Mouse (Mus musculus) liver, embryonic 12.5 days (tissue): ENCODE data around the gene Anxa6. TPM values are rescaled to one million over a fixed set of nuclear protein-coding genes. Genes with fewer than 3 reads are reported as not detected.

Experiments
- ATAC-seq: fragments of 200-750 bp; cut with Nextera tagmentation; 2 replicates; pipeline ENCODE4 v1.8.0; 2017; ENCODE audit warnings: moderate number of reproducible peaks, mild to moderate bottlenecking, moderate library complexity
- H3K27ac ChIP-seq: fragments of 300-500 bp; sonication (generic); 2 replicates; pipeline ENCODE4 v1.5.1; 2016; ENCODE audit warnings: mild to moderate bottlenecking
- H3K27me3 ChIP-seq: fragments of 300-500 bp; sonication (generic); replicated peaks from 2 replicates; pipeline ENCODE4 v1.6.1; 2016; ENCODE audit warnings: mild to moderate bottlenecking, moderate library complexity
- H3K36me3 ChIP-seq: fragments of 300-500 bp; sonication (generic); 2 replicates; pipeline ENCODE4 v1.6.1; 2016; ENCODE audit warnings: mild to moderate bottlenecking, moderate library complexity
- H3K4me1 ChIP-seq: fragments of 300-500 bp; sonication (generic); 2 replicates; pipeline ENCODE4 v1.6.1; 2016
- H3K4me2 ChIP-seq: fragments of 300-500 bp; sonication (generic); 2 replicates; pipeline ENCODE4 v1.6.1; 2016; ENCODE audit warnings: mild to moderate bottlenecking, moderate library complexity
- H3K4me3 ChIP-seq: fragments of 300-500 bp; sonication (generic); 2 replicates; pipeline ENCODE4 v1.5.1; 2016; ENCODE audit warnings: mild to moderate bottlenecking, moderate library complexity
- H3K9ac ChIP-seq: fragments of 300-500 bp; sonication (generic); 2 replicates; pipeline ENCODE4 v1.6.1; 2016; ENCODE audit warnings: mild to moderate bottlenecking, moderate library complexity
- H3K9me3 ChIP-seq: fragments of 300-500 bp; sonication (generic); replicated peaks from 2 replicates; pipeline ENCODE4 v1.6.1; 2016; ENCODE audit warnings: mild to moderate bottlenecking, moderate library complexity
- WGBS: fragments of 180-500 bp; shearing (Covaris S2); methylation state at CpG from one replicate; pipeline ENCODE4 v1.1.7; 2016; ENCODE audit not compliant: insufficient replicate concordance; 5-methylcytosine and 5-hydroxymethylcytosine counted together
- polyA plus RNA-seq: library from polyadenylated mRNA; unstranded; fragments of >200 nt; fragmentation: Nextera tagmentation; extraction: Ambion mirVana; gene quantifications from 2 replicates; pipeline ENCODE4 v1.2.1, GENCODE M21; 2016

Anxa6 gene
- polyA plus RNA-seq, 1 experiment from 2014 or later: 52.9 TPM

GRCm38 (mm10) chr11:55015264-55015663, 18.0 kb downstream of the Anxa6 start:
- no peak overlapping the region for H3K4me2 ChIP-seq
- H3K9ac ChIP-seq: no peak overlapping the region
- H3K4me1 ChIP-seq: peaks cover 26% of the 10 kb centered on the region
- ATAC-seq: no peak
- no peaks in the 10 kb centered on the region for H3K27me3 ChIP-seq
- no peak overlapping the region for H3K4me3 ChIP-seq
- H3K36me3 ChIP-seq: peaks cover 59% of the 10 kb centered on the region
- H3K9me3 ChIP-seq: no peaks in the 10 kb centered on the region
- H3K27ac ChIP-seq: no peak overlapping the region
- 91% methylated on average over 3 of the region's 3 CpGs for WGBS

- no peaks in the 10 kb centered on the region for H3K9me3 ChIP-seq
- peak; percentile 35; the same call in 1 of the 2 replicates for ATAC-seq
- H3K9ac ChIP-seq: no peak overlapping the region
- H3K27me3 ChIP-seq: no peaks in the 10 kb centered on the region
- WGBS: 70% methylated on average over 6 of the region's 6 CpGs
- peaks cover 59% of the 10 kb centered on the region for H3K36me3 ChIP-seq
- no peak overlapping the region for H3K27ac ChIP-seq
- no peak overlapping the region for H3K4me3 ChIP-seq
- peaks cover 12% of the 10 kb centered on the region; the same call in 1 of the 2 replicates for H3K4me1 ChIP-seq
- no peak overlapping the region for H3K4me2 ChIP-seq
These were observed 19.4 kb downstream of the Anxa6 start for GRCm38 (mm10) chr11:55013802-55014201.

GRCm38 (mm10) chr11:55012551-55013521, 20.4 kb downstream of the Anxa6 start:
- peaks cover 8% of the 10 kb centered on the region; the same call in 1 of the 2 replicates for H3K4me1 ChIP-seq
- H3K4me3 ChIP-seq: no peak overlapping the region
- no peaks in the 10 kb centered on the region for H3K9me3 ChIP-seq
- H3K9ac ChIP-seq: no peak overlapping the region
- peaks cover 62% of the 10 kb centered on the region for H3K36me3 ChIP-seq
- 74% methylated on average over 5 of the region's 5 CpGs for WGBS
- no peak overlapping the region for H3K27ac ChIP-seq
- no peak for ATAC-seq
- no peak overlapping the region for H3K4me2 ChIP-seq
- H3K27me3 ChIP-seq: no peaks in the 10 kb centered on the region

- peaks cover 74% of the 10 kb centered on the region for H3K36me3 ChIP-seq
- no peak for ATAC-seq
These were observed 21.8 kb downstream of the Anxa6 start for GRCm38 (mm10) chr11:55011440-55011839.

GRCm38 (mm10) chr11:55008230-55008629, 25.0 kb downstream of the Anxa6 start:
- Histone ChIP-seq H3K4me2 (no peak overlapping the region), H3K36me3 (peaks cover 64% of the 10 kb centered on the region), H3K4me3 (no peak overlapping the region), H3K27me3 (no peaks in the 10 kb centered on the region), H3K4me1 (no peaks in the 10 kb centered on the region), H3K27ac (no peak overlapping the region), H3K9ac (no peak overlapping the region), H3K9me3 (no peaks in the 10 kb centered on the region)
- 27% methylated on average over 6 of the region's 6 CpGs for WGBS
- ATAC-seq: no peak

More at GRCm38 (mm10) chr11:55011440-55011839, 21.8 kb downstream of the Anxa6 start:
- Histone ChIP-seq H3K4me2 (no peak overlapping the region), H3K27ac (no peak overlapping the region), H3K4me1 (peaks cover 8% of the 10 kb centered on the region; the same call in 1 of the 2 replicates), H3K9me3 (no peaks in the 10 kb centered on the region), H3K27me3 (no peaks in the 10 kb centered on the region), H3K4me3 (no peak overlapping the region), H3K9ac (no peak overlapping the region)
- WGBS: 63% methylated on average over 3 of the region's 3 CpGs

- 73% methylated on average over 5 of the region's 5 CpGs for WGBS
- no peaks in the 10 kb centered on the region for H3K4me1 ChIP-seq
- no peak overlapping the region for H3K27ac ChIP-seq
- ATAC-seq: no peak
- peaks cover 61% of the 10 kb centered on the region for H3K36me3 ChIP-seq
- H3K4me2 ChIP-seq: no peak overlapping the region
- H3K4me3 ChIP-seq: no peak overlapping the region
- H3K9me3 ChIP-seq: 0 out of 2 replicates have a peak, but pooled peaks cover 4% of the 10 kb centered on the region
- no peaks in the 10 kb centered on the region for H3K27me3 ChIP-seq
- H3K9ac ChIP-seq: no peak overlapping the region
These were observed 27.6 kb downstream of the Anxa6 start for GRCm38 (mm10) chr11:55005684-55006083.

- Histone ChIP-seq H3K9me3 (0 out of 2 replicates have a peak, but pooled peaks cover 4% of the 10 kb centered on the region), H3K9ac (no peak overlapping the region), H3K4me1 (no peaks in the 10 kb centered on the region), H3K27ac (no peak overlapping the region), H3K36me3 (peaks cover 57% of the 10 kb centered on the region), H3K4me2 (no peak overlapping the region), H3K27me3 (no peaks in the 10 kb centered on the region), H3K4me3 (no peak overlapping the region)
- 58% methylated on average over 7 of the region's 7 CpGs for WGBS
- no peak for ATAC-seq
These were observed 28.2 kb downstream of the Anxa6 start for GRCm38 (mm10) chr11:55004970-55005502.

GRCm38 (mm10) chr11:54998708-54999107, 34.5 kb downstream of the Anxa6 start:
- H3K4me2 ChIP-seq: no peak overlapping the region
- no peak for ATAC-seq
- H3K4me1 ChIP-seq: no peaks in the 10 kb centered on the region
- no peak overlapping the region for H3K4me3 ChIP-seq
- H3K27ac ChIP-seq: no peak overlapping the region
- peaks cover 54% of the 10 kb centered on the region for H3K36me3 ChIP-seq
- 57% methylated on average over 2 of the region's 2 CpGs for WGBS
- H3K9me3 ChIP-seq: 0 out of 2 replicates have a peak, but pooled peaks cover 4% of the 10 kb centered on the region
- H3K27me3 ChIP-seq: no peaks in the 10 kb centered on the region
- H3K9ac ChIP-seq: no peak overlapping the region

- 0 out of 2 replicates have a peak, but pooled peaks have one; percentile 27 for ATAC-seq
- no peak overlapping the region for H3K4me2 ChIP-seq
- peaks cover 52% of the 10 kb centered on the region for H3K36me3 ChIP-seq
- no peak overlapping the region for H3K27ac ChIP-seq
- 0 out of 2 replicates have a peak, but pooled peaks cover 4% of the 10 kb centered on the region for H3K9me3 ChIP-seq
- WGBS: 2% methylated on average over 11 of the region's 12 CpGs
- H3K27me3 ChIP-seq: no peaks in the 10 kb centered on the region
- H3K9ac ChIP-seq: no peak overlapping the region
- no peaks in the 10 kb centered on the region for H3K4me1 ChIP-seq
- H3K4me3 ChIP-seq: no peak overlapping the region
These were observed 35.0 kb downstream of the Anxa6 start for GRCm38 (mm10) chr11:54998284-54998683.

- no peak overlapping the region for H3K9ac ChIP-seq
- peaks cover 49% of the 10 kb centered on the region for H3K36me3 ChIP-seq
- WGBS: 72% methylated on average over 7 of the region's 7 CpGs
- no peaks in the 10 kb centered on the region for H3K27me3 ChIP-seq
- ATAC-seq: no peak
- H3K4me2 ChIP-seq: no peak overlapping the region
- 0 out of 2 replicates have a peak, but pooled peaks cover 4% of the 10 kb centered on the region for H3K9me3 ChIP-seq
- H3K4me1 ChIP-seq: no peaks in the 10 kb centered on the region
- no peak overlapping the region for H3K4me3 ChIP-seq
- H3K27ac ChIP-seq: no peak overlapping the region
These were observed 37.1 kb downstream of the Anxa6 start for GRCm38 (mm10) chr11:54996176-54996575.

GRCm38 (mm10) chr11:54989920-54990319, 43.3 kb downstream of the Anxa6 start:
- no peaks in the 10 kb centered on the region for H3K27me3 ChIP-seq
- H3K36me3 ChIP-seq: peaks cover 44% of the 10 kb centered on the region
- H3K4me3 ChIP-seq: no peak overlapping the region
- no peak overlapping the region for H3K4me2 ChIP-seq
- H3K4me1 ChIP-seq: no peaks in the 10 kb centered on the region
- H3K27ac ChIP-seq: no peak overlapping the region
- H3K9ac ChIP-seq: no peak overlapping the region
- H3K9me3 ChIP-seq: no peaks in the 10 kb centered on the region
- ATAC-seq: no peak

GRCm38 (mm10) chr11:54988754-54989349, 44.4 kb downstream of the Anxa6 start:
- Histone ChIP-seq H3K4me2 (no peak overlapping the region), H3K4me3 (no peak overlapping the region), H3K4me1 (no peaks in the 10 kb centered on the region), H3K36me3 (peaks cover 36% of the 10 kb centered on the region), H3K27me3 (no peaks in the 10 kb centered on the region), H3K27ac (no peak overlapping the region), H3K9ac (no peak overlapping the region), H3K9me3 (no peaks in the 10 kb centered on the region)
- WGBS: 70% methylated on average over 8 of the region's 8 CpGs
- no peak for ATAC-seq
